Mouse (Mus musculus): Measurements from ENCODE around the gene Lmo3.

Lmo3 gene

DNA sequence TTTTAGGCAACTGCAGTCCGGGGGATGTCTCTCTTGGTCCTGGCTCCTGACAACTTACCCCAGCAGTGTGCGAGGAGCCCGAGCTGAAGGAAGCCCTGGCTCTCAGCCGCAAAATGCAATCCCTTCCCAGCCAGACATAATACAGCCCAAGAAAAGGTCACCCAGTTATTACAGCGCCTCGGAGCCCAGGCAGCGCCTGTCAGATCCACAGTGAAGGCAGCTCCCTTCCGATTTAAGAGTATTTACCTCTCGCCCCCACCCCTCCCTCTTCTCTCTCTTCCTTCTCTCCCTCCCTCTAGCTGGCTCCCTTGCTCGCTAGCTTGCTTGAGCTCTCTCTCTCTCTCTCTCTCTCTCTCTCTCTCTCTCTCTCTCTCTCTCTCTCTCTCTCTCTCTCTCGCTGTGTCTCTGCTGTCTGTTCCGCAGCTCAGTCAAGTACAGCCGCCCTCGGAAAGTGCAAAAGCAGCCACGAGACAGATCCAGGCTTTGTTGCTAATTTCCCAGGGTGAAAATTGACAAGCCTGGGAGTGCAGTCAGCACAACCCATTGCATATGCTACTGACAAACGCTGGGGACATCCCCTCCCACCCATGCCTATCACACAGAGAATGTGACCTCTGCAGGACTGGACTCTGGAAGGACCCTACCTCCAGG is 159.0 kb downstream of the Lmo3 start:
- DNase-seq (ENCODE audit: low spot score in 2 of 2), result no peak

DNA sequence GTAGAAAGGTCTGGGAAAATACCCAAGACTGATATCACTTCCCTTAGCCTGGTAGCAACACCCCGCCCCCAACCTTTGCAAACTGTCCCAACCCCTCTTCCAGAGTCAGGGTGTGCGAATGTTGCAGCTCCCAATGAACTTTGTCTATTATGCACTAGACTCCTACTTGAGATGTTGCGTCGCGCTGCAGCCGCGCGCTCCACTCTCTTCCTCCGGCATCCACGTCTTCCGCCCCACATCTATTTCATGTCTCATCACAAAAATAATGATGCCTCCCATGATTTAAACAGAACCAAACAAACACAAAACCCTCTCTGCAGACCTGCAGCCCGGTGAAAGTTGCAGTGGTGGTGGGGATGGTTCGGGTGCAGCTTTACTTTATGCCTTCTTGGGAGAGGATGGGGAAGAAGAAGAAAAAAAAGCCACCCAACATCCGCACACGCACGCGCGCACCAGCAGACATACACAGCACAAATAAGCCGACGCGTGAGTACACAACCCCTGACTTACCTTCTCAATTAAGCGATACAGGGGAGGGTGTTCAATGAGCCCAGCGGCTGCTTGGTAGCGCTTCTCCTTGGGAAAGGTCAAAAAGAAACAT is 159.7 kb downstream of the Lmo3 start:
- no peak for DNase-seq (ENCODE audit: low spot score in 2 of 2)

- no peak for DNase-seq (ENCODE audit: low spot score in 2 of 2)
These were observed 160.6 kb downstream of the Lmo3 start for GRCm38 (mm10) chr6:138421191-138421613.

- no peak for DNase-seq (ENCODE audit: low spot score in 2 of 2)
These were observed 161.3 kb downstream of the Lmo3 start for GRCm38 (mm10) chr6:138420536-138420891.

DNA sequence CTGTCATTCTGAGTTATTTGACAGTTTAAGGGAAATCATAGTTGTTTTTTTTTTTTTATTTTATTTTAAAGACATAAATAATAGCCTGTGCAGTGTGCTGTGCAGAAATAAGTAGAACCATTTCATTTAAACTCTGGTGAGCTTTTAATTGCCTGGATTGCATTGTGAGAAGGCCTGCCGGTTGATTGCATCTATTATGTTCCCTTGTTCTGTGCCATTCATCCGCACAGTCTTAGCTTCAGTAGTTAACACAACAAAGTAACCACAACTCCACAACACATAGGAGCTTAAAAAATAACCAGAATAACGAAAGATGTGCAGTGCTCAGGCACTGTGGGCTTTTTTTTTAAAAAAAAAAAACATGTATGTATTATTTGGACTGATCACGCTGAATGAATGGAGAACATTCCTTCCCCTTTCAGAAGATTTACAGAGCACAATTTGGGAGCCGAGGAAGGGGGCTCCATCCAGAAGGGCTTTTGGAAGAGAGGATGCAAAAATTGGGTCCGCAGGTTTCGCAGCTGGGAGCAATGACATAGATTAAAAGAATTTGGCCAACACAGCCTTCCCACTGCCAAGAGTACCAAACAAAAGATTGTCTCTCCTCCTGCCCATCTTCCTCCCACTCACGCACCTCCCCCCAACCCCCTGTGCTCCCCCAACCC is 161.8 kb downstream of the Lmo3 start:
- no peak for DNase-seq (ENCODE audit: low spot score in 2 of 2)

DNA sequence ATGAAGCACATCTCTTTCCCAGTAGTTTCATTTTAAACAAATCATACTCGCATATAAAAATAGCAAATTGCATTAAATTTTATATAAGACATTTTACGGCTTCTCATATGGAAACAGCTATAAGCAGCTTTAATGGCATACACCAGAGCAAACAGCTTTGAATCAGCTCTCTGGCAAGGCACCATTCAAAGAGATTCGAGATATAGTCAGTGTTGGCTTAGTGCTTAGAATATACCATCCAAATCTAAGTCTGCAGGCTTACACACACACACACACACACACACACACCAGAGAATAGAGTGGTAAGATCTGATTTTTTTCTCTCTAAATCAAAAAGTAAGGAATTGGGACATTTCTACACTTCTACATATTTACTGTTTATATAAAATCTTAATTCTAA is 169.7 kb downstream of the Lmo3 start:
- DNase-seq (ENCODE audit: low spot score in 2 of 2), result no peak

GRCm38 (mm10) chr6:138402031-138402430 is 179.7 kb downstream of the Lmo3 start:
- DNase-seq (ENCODE audit: low spot score in 2 of 2), result no peak

- no peak for DNase-seq (ENCODE audit: low spot score in 2 of 2)
These were observed 182.9 kb downstream of the Lmo3 start for GRCm38 (mm10) chr6:138398836-138399235.

DNA sequence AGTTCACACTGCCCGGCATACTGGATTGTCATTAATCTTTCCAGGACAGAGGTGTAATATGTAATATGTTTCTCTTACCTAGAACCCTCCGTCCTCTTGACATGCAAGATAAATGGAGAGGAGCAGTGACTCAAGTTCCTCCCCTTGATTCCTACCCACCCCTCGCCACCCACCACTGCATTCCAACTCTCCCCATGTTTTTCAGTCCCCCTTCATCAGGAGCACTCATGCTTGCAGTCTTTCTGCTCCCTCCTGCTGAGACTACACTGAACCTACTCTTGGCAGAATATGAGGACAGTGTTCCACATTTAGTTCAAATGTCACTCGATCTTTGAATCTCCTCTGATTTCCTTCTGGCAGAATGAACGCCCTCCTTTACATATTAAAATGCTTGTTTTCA is 190.7 kb downstream of the Lmo3 start:
- no peak for DNase-seq (ENCODE audit: low spot score in 2 of 2)

DNA sequence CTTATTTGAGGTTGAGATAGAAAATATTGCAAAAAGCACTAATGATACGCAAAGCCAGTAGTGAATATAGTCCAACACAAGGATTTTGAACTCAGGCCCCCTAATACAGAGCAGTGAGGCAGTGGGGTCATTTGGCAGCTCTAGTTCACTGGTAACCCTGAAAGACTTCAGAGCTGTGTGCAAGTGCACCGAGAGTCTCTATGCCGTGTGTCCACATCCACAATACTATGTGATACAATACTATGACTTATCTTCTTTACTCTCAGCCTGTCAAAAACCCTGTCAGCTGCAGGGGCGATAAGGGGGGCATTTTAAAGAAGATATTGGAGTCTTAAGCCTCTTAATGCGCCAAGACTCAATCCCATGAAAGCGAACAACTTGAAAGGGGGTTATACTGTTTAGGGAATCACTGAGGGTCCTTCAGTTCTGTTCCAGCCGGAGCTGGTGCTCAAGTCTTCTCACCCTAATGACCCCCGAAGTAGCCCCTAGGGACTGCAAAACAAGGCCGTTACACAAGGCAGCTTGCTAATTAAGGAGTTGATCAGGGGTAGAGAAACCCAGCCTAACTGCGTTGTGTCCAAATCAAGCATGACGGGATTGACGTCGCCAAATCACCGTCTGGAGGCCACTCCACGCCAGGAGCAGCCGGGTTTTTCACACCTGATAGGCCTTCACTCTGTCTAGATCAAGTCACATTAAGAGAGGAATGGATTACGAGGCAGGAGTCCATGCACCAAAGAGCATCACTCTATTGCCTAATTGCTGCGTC is 193.4 kb downstream of the Lmo3 start:
- DNase-seq (ENCODE audit: low spot score in 2 of 2), result no peak

DNA sequence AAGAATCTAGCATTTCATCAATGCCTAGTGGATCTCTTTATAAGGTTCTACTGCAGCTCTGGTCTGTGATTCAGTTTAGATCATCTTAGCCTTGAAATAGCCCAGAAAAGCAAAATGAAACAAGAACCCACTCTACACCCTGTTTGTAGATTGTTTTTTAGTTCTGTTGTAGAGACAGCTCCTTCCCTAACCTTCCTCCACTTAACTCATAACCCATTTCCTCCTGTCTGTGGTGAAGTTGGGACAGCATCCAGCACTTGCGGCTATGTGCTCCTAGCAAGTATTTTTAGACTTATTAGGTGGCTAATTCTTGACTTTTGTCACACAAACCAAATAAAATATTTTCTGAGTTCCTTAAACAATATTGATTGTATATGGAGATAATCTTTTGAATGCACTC is 198.6 kb downstream of the Lmo3 start:
- no peak for DNase-seq (ENCODE audit: low spot score in 2 of 2)

GRCm38 (mm10) chr6:138371176-138371575 is 210.6 kb downstream of the Lmo3 start:
- DNase-seq (ENCODE audit: low spot score in 2 of 2), result no peak

- no peak for DNase-seq (ENCODE audit: low spot score in 2 of 2)
These were observed 217.7 kb downstream of the Lmo3 start for GRCm38 (mm10) chr6:138364111-138364510.

DNA sequence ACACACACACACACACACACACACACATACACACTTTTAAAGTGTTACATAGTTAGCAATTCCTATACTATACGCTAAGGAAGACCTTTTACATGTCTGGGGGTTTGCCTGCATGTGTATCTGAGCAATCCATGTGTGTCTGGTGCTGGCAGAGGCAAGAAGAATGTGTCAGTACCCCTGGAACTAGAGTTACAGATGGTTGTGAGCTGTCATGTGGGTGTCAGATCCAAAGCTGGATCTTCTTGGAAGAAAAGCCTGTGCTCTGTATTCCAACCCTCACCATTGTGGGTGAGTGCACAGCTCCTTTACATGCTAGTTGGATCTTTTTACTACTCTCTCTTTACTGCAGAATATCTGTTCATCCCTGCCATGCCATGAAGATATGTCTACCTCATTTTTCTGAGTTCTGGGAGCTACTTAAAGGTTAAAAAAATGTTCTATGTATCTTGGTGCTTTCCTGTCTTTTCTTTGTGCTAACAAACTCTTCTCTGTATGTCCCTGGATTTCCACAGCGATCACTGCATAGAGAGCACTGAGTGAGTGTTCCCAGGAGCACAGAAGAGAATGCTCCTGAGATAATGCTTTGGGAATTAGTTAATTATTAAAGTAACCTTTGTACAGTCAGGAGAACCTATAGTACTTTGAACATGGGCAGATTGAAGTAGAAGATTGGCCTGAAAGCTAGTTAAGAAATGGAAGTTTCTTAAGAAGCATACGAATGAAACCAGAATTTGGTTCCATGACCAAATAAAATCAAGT is 231.0 kb downstream of the Lmo3 start:
- no peak for DNase-seq (ENCODE audit: low spot score in 2 of 2)

DNA sequence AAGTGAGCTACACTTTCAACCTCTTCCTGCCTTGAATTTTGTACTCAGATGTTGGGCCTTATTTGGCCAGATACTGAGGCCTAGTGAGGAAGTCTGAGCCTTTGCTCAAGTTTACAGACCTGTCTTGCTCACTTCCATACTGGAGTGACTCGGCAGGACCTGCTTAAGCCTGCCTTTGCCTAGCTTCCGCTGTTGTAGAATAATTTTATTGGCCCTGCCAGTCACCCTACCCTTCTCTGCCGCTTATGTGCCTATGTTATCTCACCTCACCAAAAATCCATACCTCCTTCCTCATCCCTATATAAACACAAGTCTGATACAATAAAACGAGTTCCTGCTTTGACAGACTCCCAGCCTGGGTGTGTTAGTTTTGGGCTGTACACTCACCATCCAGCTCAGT is 235.2 kb downstream of the Lmo3 start:
- no peak for DNase-seq (ENCODE audit: low spot score in 2 of 2)

GRCm38 (mm10) chr6:138335858-138336257 is 245.9 kb downstream of the Lmo3 start:
- DNase-seq (ENCODE audit: low spot score in 2 of 2), result no peak

GRCm38 (mm10) chr6:138333991-138334390 is 247.8 kb downstream of the Lmo3 start:
- no peak for DNase-seq (ENCODE audit: low spot score in 2 of 2)

DNA sequence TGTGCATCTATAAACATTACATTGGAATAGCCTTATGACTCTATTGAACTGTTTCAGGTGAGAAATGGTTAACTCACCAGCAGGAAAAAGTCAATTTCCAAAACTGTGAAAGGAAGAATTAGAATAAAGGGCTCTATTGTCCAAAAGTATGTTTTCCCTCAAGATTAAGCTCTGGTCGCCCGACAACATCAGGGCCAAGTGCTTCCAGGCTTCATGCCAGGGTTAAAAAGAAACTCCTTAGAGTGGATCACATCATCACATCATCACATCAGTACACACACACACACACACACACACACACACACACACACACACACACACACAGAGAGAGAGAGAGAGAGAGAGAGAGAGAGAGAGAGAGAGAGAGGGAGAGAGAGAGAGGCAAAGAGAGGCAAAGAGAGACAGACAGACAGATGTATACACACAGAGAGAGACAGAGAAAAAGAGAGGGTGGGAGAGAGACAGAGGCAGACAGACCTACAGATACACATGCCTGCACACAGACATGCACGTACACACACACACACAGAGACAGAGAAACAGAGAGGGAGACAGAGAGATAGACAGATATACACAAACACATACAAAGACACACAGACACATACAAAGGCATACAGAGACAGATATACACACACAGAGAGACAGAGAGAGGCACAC is 255.9 kb downstream of the Lmo3 start:
- no peak for DNase-seq (ENCODE audit: low spot score in 2 of 2)

- DNase-seq (ENCODE audit: low spot score in 2 of 2), result no peak
These were observed 256.6 kb downstream of the Lmo3 start for GRCm38 (mm10) chr6:138325145-138325544.

DNA sequence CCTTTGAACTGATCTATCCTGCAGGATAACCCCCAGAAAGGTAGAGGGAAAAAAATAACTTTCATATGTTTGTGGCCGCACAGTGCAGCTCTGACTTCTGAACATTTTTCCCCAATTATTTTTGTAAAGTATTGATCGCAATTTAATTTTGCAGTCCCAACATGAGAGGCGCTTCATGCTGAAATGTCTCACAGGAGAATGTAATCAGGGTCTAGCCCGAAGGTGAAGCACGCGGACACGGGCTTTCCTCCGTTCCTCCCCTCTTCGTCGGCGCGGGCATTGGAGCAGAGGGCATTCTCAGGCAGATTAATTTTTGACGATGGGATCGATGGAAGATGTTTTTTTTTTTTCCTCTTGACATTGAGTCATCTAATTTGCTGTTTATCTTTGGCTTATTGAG is 258.4 kb downstream of the Lmo3 start:
- no peak for DNase-seq (ENCODE audit: low spot score in 2 of 2)

- no peak for DNase-seq (ENCODE audit: low spot score in 2 of 2)
These were observed 261.5 kb downstream of the Lmo3 start for GRCm38 (mm10) chr6:138320190-138320737.

Measured in spleen, postnatal 10 days (tissue).